Mouse (Mus musculus): ENCODE data around the gene Tmem72.

Tmem72 gene

GRCm38 (mm10) chr6:116649811-116650210 is 66.9 kb downstream of the Tmem72 start:
- no peak for DNase-seq (ENCODE audit: low spot score in 2 of 2)

- peak; percentile 77 to 89 for DNase-seq (ENCODE audit: low spot score in 2 of 2)
Measured at GRCm38 (mm10) chr6:116647763-116648162, 69.0 kb downstream of the Tmem72 start.

- DNase-seq (ENCODE audit: low spot score in 2 of 2): peak; percentile 71 to 87
Measured at GRCm38 (mm10) chr6:116644335-116644734, 72.4 kb downstream of the Tmem72 start.

GRCm38 (mm10) chr6:116643881-116644280 is 72.8 kb downstream of the Tmem72 start:
- DNase-seq (ENCODE audit: low spot score in 2 of 2): peak in 1 of 2 experiments; percentile 39

GRCm38 (mm10) chr6:116642942-116643341 is 73.8 kb downstream of the Tmem72 start:
- DNase-seq (ENCODE audit: low spot score in 2 of 2): no peak

- DNase-seq (ENCODE audit: low spot score in 2 of 2): peak in 1 of 2 experiments; percentile 58
Measured at GRCm38 (mm10) chr6:116639663-116640062, 77.0 kb downstream of the Tmem72 start.

GRCm38 (mm10) chr6:116638871-116639270 is 77.8 kb downstream of the Tmem72 start:
- no peak for DNase-seq (ENCODE audit: low spot score in 2 of 2)

GRCm38 (mm10) chr6:116637496-116637895 is 79.2 kb downstream of the Tmem72 start:
- peak in 1 of 2 experiments; percentile 56 for DNase-seq (ENCODE audit: low spot score in 2 of 2)

- no peak for DNase-seq (ENCODE audit: low spot score in 2 of 2)
Measured at GRCm38 (mm10) chr6:116636581-116637235, 80.0 kb downstream of the Tmem72 start.

GRCm38 (mm10) chr6:116635251-116636180 is 81.2 kb downstream of the Tmem72 start:
- DNase-seq (ENCODE audit: low spot score in 2 of 2): peak; percentile 92 to 96

GRCm38 (mm10) chr6:116633741-116634695 is 82.7 kb downstream of the Tmem72 start:
- no peak for DNase-seq (ENCODE audit: low spot score in 2 of 2)

GRCm38 (mm10) chr6:116632129-116632528 is 84.6 kb downstream of the Tmem72 start:
- peak; percentile 63 to 82 for DNase-seq (ENCODE audit: low spot score in 2 of 2)

GRCm38 (mm10) chr6:116629766-116630165 is 86.9 kb downstream of the Tmem72 start:
- no peak for DNase-seq (ENCODE audit: low spot score in 2 of 2)
